Mouse (Mus musculus): ENCODE measurements around the gene Tln1.
"Not testable (repeated sequence)": the region's sequence is repeated elsewhere in the genome, so short reads cannot be mapped to it uniquely, and the experiment has no call there.

Tln1 gene

DNA sequence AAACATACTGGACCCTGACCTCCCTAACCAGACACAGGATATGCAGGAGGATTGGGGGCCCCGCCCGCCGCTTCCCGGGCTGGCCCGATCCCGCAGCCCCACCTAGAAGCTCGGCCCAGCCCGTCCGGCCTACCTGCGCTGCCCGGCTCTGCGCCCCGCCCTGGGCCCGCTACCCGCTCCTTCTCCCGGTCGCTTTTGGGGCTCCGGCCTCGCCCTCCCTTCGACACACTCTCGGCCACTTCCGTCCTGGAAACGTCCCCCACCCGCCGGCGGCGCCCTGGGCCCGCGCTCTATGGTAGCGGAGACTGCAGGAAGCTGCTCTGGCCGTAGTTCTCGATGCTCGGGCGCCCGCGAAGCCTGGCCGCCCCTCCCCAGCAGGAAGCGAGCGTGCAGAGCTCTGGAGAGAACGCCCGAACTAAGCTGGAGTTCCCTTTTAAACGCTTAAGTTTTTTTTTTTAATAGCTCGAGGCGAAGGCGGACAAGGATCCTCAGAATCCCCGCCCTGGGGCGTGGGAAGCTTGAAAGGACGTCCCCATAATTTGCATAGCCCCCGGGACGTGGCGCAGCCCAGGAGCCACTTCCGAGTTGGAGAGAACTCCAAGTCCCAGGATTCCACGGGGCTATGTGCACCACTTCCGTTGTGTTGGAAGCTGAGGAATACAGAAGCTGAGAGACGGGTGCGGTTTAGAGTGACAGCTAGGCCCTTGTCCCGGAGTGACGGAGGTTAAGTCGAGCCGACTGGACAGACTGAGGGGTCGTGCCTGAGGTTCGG is at the start of gene Tln1, which contains the start of gene Creb3:
Gene Tln1, minus strand, starts transcription at position 695 of the 772 bp plus-strand sequence.
Gene Creb3, plus strand, starts transcription at position 336 of the 772 bp plus-strand sequence.
- in situ Hi-C loops (cut with MboI; ENCODE audit: low pct_unique_long_range_greater_than_20kb in 1 of 2, low sequenced_read_pairs in 2 of 2, unreplicated experiment in 1 of 2), result no loop called here

DNA sequence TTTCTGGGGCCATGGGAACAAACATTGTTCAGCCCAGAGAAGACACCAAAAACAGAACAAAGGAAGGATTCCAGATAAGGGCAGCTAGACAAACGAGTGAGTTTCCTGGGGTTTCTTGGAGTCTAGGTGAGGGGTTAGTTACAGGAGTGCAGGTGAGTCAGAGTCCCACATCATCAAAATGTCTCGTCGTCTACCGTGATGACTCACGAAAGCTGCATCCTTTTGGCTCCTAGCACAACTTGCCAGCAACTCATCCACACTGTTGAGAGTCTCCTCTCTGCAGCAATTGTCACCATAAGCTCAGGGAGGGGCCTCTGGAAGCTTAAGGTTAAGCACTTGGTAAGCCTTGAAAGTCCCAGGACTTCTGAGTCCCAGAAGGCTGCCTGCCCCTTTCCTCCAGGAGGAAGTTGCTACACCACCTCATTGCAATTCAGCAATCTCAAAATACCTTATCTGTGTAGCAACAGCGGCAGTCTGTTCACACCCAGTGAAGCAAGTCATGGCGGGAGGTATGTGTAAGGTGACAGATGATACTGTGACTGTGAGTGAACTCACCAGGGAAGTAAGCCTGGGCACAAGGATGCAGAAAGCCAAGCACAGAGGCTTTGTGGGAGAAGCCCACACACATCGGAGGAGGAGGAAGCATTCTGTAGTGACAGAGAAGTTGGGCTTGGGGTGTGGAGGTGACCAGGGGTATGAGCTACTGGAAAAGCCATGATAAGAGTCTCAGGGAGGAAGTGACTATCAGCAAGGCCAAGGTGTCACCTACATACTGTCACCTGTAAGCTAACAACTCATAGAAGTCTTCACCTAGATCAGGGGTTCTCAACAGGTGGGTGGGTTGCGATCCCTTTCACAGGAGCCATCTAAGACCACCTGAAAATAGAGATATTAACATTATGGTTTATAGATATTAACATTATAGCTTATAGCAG is 42.5 kb upstream of the Tln1 start:
- in situ Hi-C loops (cut with MboI; ENCODE audit: low pct_unique_long_range_greater_than_20kb in 1 of 2, low sequenced_read_pairs in 2 of 2, unreplicated experiment in 1 of 2), result no loop called here

DNA sequence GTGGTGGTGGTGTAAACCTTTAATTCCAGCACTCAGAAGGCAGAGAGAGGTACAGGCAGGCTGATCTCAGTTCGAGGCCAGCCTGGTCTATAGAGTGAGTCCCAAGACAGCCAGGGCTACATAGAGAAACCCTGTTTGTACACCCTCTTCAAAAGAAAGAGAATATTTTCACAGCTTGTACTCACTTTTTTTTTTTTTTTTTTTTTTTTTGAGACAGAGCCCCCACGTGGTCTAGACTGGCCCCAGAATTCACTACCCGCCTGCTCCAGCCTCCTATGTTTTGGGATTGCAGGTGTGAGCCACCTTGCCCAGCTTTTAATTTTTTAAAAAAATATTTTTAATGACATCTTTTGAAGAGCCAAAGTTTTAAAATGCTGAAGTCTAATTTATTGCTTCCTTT is 41.6 kb upstream of the Tln1 start:
- in situ Hi-C loops (cut with MboI; ENCODE audit: low pct_unique_long_range_greater_than_20kb in 1 of 2, low sequenced_read_pairs in 2 of 2, unreplicated experiment in 1 of 2), result no loop called here

DNA sequence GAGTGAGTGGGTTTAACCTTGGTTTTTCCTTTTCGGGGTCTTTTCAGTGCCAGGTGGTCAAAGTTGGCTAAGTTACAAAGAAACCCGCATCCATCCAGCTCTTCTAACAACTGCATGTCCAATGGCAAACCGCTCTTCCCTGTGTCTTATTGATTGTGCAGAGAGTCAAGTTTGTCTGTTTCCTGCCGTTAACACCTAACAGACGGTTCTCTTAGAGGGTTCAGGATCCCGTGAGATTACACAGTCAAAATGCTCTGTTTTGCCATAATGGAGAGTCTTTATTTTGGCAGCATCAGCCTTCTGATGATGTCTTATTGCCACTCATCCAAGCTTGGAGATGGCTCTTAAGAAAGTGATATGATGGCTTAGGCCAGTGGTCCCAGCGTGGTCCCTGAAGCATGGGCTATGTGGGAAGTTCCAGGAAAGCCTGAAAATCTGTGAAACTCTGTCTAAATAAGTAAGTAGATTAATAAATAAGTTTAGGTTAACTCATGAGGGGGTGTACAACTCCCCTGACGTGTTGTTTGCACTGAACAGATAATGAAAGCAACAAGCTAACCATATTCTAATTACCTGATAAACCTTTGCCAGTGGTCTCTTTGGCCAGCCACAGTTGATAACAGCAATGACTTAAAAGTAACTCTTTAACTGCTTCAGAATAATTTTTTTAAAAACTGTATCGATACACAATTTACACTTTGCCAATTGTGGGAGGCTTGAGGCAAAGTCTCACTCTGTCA is 37.9 kb upstream of the Tln1 start:
- in situ Hi-C loops (cut with MboI; ENCODE audit: low pct_unique_long_range_greater_than_20kb in 1 of 2, low sequenced_read_pairs in 2 of 2, unreplicated experiment in 1 of 2), result no loop called here

DNA sequence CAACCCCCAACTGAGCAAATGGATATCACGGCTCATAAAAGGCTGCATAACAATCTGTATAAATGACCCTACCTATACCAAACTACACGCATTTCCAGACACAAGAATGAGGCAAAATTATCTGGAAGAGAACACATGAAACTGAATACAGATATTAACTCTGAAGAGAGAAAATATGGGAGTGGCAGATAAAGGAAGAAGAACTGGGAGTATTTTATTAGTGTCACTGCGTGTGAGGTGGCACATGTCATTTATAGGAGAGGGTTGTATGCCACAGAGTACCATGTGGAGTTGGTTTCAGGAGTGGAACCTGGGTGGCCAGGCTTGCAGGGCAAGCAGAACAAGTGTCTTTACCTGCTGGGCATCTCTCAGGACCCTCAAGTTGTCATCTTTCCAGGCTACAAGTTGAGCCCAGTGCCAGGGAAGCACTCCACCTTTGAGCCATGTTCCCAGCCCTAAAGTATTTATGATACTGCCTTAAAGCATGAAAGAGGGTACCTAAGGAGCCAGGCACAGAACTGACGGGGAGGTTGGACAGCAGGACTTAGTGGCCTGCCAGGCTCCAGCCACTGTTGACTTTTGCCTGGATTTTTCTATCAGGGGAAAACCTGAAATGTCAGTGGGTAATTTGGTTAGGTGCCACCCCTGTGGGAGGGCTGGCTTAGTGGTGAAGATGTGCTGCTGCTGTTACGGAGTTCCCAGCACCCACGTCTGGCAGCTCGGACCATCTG is 36.3 kb upstream of the Tln1 start:
- in situ Hi-C loops (cut with MboI; ENCODE audit: low pct_unique_long_range_greater_than_20kb in 1 of 2, low sequenced_read_pairs in 2 of 2, unreplicated experiment in 1 of 2), result no loop called here

DNA sequence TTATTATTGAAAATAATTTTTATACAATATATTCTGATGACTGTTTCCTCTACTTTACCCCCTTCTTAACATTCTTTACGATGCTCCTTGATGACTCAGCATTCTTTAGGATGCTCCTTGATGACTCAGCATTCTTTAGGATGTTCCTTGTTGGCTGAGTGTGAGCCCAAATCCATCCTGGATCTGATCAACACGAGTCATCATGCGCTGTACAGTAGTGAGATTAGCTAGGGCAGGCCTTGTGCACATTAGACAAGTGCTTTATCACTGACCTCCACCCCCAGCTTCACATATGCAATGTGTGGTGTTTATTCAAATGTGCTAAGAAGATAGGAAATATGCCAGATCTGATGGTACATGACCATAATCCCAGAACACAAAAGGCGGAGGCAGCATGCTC is 35.7 kb upstream of the Tln1 start:
- in situ Hi-C loops (cut with MboI; ENCODE audit: low pct_unique_long_range_greater_than_20kb in 1 of 2, low sequenced_read_pairs in 2 of 2, unreplicated experiment in 1 of 2), result no loop called here

DNA sequence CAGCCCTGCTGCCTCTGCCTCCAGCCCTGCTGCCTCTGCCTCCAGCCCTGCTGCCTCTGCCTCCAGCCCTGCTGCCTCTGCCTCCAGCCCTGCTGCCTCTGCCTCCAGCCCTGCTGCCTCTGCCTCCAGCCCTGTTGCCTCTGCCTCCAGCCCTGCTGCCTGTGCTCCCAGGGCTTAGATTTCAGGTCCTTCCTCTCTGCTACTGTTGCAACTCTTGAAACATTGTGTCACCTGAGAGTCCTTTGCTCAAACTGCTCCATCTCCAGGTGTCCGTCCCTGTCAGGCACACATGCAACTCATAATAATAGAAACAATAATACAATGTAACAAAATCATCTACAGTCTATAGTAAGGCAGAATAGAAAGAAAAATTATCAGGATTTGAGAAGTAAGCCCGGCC is 34.1 kb upstream of the Tln1 start:
- in situ Hi-C loops (cut with MboI; ENCODE audit: low pct_unique_long_range_greater_than_20kb in 1 of 2, low sequenced_read_pairs in 2 of 2, unreplicated experiment in 1 of 2), result not testable (repeated sequence)

DNA sequence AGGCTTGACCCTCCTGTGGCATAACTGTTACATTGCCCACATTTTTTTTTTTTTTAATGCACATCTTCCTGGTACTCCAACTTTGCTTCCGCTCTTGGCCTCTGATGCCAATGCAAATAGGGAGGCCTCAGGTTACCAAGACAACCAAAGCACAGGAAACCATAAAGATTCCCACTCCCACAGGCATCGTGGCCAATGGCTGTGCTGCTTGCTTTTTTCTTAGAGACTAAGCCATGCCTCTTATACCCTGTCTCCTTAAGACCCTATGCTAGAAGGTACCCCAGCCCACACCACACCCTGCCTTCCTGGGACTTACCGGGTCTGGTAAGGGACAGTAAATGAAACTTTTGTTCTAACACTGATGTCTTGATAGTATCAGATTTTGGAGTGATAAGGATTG is 31.0 kb upstream of the Tln1 start:
- in situ Hi-C loops (cut with MboI; ENCODE audit: low pct_unique_long_range_greater_than_20kb in 1 of 2, low sequenced_read_pairs in 2 of 2, unreplicated experiment in 1 of 2), result no loop called here

DNA sequence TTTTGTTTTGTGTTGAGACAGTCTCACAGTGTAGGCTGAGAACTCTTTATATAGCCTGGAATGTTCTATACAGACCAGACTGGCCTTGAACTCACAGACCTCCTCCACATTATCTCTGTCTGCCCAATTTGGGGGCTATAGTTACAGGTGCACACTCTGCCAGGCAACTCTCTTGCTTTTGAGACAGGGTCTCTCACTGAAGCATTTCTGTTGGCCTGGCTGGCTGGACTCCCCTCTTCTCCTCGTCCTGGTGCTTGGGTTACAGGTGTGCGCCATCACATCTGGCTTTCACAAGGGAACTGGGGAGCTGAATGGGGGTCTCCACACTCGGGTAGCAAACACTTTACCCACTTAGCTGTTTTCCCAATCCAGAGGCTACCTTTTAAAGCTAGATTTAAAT is 29.5 kb upstream of the Tln1 start:
- in situ Hi-C loops (cut with MboI; ENCODE audit: low pct_unique_long_range_greater_than_20kb in 1 of 2, low sequenced_read_pairs in 2 of 2, unreplicated experiment in 1 of 2), result no loop called here

DNA sequence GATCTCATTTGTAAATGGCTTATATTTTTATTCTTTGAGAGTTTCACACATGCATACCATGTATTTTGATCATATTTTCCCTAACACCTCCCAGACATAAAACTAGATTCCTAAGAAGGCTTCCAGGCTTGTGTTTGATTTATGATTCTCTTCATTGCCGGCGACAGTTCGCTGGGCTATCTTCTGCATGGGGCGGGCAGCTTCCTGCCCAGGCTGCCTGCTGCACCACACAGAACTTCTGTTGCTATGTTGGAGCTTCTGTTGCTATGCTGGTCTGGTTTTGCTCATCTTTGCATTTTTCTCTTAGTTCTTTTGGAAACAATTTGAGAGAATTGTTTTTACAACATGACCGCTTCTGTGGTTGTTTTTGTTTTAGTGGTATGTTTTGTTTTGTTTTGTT is 29.1 kb upstream of the Tln1 start:
- in situ Hi-C loops (cut with MboI; ENCODE audit: low pct_unique_long_range_greater_than_20kb in 1 of 2, low sequenced_read_pairs in 2 of 2, unreplicated experiment in 1 of 2), result no loop called here

DNA sequence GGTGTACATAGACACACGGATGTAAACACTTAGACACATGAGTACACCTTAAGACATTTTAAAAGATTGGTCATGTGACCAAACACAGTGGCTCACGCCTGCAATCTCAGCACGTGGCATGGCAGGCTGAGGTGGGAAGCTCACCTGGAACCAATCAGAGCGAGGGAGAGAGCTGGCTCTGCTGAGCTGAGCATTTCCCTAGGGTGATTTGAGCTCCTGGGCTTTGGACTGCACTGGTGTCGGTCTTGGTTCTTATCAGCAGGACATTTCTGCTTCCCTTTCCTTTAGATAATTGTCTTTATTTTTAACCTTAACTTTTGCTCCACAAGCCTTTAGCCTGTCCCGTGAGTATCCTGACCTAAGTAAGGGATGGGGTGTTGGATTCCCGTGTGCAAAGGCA is 25.2 kb upstream of the Tln1 start:
- in situ Hi-C loops (cut with MboI; ENCODE audit: low pct_unique_long_range_greater_than_20kb in 1 of 2, low sequenced_read_pairs in 2 of 2, unreplicated experiment in 1 of 2), result no loop called here

DNA sequence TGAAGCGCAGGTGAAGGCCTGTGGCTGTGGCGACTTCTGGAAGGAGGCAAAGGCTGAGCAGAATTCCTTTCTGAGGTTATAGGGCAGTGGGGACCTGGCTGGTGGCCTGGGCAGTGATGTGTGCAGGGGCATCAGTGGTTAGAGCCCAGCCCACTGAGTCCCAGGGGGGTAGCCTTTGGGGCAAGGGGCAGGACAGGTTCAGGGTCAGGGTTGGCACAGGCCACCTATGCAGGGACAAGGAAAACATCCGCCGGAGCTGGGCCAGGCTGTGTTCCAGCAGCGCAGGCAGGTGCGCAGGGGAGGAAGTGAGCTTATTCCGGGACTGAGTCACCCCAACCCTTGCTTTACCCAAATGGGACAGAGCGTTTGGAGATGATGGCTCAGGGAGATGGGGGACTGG is 23.9 kb upstream of the Tln1 start:
- in situ Hi-C loops (cut with MboI; ENCODE audit: low pct_unique_long_range_greater_than_20kb in 1 of 2, low sequenced_read_pairs in 2 of 2, unreplicated experiment in 1 of 2), result no loop called here

DNA sequence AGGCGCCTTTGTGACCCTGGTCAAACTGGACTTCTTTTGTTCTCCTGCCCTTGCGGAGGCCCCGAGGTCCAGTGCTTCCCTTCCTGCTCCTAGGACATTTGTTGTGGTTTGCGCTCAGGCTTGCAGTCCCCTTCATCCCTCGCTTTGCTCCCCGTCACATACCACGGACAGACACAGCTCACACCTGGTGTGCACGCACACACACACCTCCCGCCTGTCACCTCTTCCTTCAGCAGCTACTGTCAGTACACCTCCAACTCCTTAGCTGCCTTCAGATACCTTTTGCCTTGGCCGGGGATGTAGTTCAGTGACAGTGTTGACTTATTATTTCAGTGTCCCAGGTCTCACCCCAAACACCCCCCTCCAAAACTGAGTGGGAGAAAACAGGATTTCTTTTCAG is 23.2 kb upstream of the Tln1 start:
- in situ Hi-C loops (cut with MboI; ENCODE audit: low pct_unique_long_range_greater_than_20kb in 1 of 2, low sequenced_read_pairs in 2 of 2, unreplicated experiment in 1 of 2), result no loop called here

DNA sequence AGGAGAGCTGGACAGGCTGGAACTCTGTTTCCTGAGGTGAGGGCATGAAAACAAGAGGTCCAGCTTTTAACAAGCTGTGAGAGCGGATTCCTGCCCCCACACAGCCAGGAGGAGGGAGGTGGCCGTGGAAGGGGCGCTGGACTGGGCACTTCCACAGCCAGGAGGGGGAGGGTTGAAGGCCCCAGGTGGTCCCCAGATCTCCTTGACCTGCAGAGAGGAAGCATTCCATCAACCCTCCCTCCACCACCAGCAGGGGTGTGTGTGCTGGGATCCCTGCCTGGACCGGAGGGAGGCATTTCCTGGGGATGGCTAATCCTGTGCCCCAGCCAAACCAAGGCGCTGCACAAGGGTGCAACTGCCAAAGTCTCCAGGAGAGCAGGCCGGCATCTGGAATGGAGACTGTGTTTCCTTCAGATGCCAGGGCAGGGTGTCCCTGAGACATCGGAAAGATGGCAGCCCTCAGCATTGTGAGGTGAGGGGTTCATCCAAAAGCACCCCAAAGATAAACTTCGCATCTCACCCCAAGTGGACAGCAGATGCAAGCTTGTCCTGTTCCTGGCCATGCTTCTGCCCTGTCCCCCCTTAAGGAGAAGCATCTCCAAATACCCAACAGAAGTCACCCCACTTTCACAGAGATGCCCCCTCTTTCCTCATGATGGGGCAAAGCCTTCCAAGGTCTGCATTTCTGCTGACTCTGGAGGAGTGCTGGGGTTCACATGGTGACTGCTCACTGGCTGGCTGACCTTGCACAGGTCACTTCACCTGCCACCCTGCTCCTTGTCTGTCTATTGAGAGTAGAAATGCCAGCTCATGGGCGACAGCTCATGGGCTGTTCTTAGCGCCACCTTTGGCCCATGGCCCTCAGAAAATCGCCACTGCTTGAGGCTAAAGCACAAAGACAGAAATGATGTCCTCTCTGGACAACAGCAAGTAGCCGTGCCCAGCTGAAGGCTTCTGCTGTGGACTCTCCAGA is 22.2 kb upstream of the Tln1 start, which contains the start of gene Msmp:
Gene Msmp, minus strand, starts transcription at position 51 of the 973 bp plus-strand sequence.
- in situ Hi-C loops (cut with MboI; ENCODE audit: low pct_unique_long_range_greater_than_20kb in 1 of 2, low sequenced_read_pairs in 2 of 2, unreplicated experiment in 1 of 2), result no loop called here

DNA sequence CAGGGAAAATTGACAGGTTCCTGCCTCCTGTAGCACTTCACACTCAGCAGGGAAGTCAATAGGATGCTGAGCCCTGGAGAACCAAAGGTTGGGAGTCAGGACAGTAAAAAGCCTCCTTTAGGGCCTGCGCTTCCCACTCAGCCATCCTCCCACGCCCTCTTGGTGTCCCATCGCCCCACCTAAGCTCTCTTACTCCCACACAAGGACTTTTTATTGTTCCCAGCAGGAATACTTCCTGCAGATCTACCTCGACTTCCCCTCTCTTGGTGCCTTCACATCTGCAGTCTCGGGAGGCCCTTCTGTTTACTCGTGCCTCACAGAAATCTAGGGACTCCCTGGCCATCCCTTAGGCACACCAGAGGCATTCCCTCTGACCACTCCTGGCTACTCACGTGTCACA is 20.9 kb upstream of the Tln1 start:
- in situ Hi-C loops (cut with MboI; ENCODE audit: low pct_unique_long_range_greater_than_20kb in 1 of 2, low sequenced_read_pairs in 2 of 2, unreplicated experiment in 1 of 2), result no loop called here

DNA sequence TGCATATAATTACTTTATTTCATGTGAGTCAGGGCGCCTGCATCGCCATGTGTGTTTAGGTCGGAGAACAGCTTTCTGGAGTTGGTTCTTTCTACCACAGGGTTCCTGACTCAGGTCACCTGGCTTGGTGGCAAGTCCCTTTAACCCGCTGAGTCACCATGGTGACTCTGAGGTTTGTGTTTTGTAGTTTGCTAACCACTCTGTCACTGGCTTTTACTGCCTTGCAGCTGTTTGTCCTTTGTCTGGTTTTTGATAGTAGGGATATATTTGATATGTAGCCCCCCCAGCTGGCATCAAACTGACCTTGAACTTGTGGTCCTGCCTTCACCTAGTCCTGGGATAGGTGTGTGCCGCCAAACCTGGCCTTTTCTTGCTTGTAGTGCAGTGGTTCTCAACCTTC is 19.8 kb upstream of the Tln1 start:
- in situ Hi-C loops (cut with MboI; ENCODE audit: low pct_unique_long_range_greater_than_20kb in 1 of 2, low sequenced_read_pairs in 2 of 2, unreplicated experiment in 1 of 2), result no loop called here

DNA sequence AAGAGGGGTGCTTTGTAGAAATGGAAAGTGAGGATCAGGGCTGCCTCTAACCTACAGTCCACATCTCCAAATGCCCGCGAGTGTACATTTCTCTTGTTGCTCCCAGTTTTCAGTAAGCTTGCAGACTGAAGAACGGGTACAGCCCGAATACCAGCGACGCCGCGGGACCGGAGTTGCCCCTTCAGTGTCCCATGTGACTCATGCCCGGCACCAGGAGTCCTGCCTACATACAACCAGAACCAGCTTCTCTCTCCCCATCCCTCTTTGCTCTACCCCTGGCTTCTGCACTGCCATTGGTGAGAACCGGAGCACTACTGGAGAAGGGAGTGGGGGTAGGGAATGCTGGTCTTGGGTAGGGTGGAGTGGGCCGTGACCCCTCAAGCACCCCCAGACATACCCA is 18.9 kb upstream of the Tln1 start:
- in situ Hi-C loops (cut with MboI; ENCODE audit: low pct_unique_long_range_greater_than_20kb in 1 of 2, low sequenced_read_pairs in 2 of 2, unreplicated experiment in 1 of 2), result no loop called here

Measured in mouse embryonic stem cell (cell line).